Mouse (Mus musculus): ENCODE results near the gene Parp4. TPM values are rescaled to one million over a fixed set of nuclear protein-coding genes. Genes with fewer than 3 reads are reported as not detected.

The Parp4 gene
- polyA plus RNA-seq, 1 experiment, result 4.6 TPM

- Histone ChIP-seq H3ac (ENCODE audit: control insufficient read depth, insufficient read length, low read depth) (no peak overlapping the region), H3K79me3 (ENCODE audit: low read depth) (no peaks in the 10 kb centered on the region), H3K79me2 (ENCODE audit: control insufficient read depth, insufficient read depth) (no peaks in the 10 kb centered on the region), H3K4me3 (ENCODE audit: insufficient read depth, poor library complexity, severe bottlenecking) (no peak overlapping the region), H3K36me3 (ENCODE audit: control insufficient read depth, insufficient read depth) (peaks cover 26% of the 10 kb centered on the region), H3K27me3 (ENCODE audit: control insufficient read depth, insufficient read depth, insufficient read length) (no peaks in the 10 kb centered on the region)
- no peak for TF ChIP-seq CTCF (IDR thresholded peaks at IDR 0.05; ENCODE audit: control insufficient read depth, insufficient read depth, insufficient read length)
- TF ChIP-seq MAX (IDR thresholded peaks at IDR 0.05), result no peak
- TF ChIP-seq USF1 (IDR thresholded peaks at IDR 0.05; ENCODE audit: low read depth), result no peak
- TF ChIP-seq CEBPB (IDR thresholded peaks at IDR 0.05; ENCODE audit: low read depth), result no peak
- TF ChIP-seq FOSL1 (IDR thresholded peaks at IDR 0.05; ENCODE audit: insufficient read depth, low read length, poor library complexity, severe bottlenecking), result no peak
- TF ChIP-seq MYOG (IDR thresholded peaks at IDR 0.05; ENCODE audit: control insufficient read depth, extremely low read depth, insufficient read length), result no peak
- no peak for TF ChIP-seq MYOD1 (IDR thresholded peaks at IDR 0.05; ENCODE audit: control insufficient read depth, insufficient read length, low read depth)
These were observed 29.7 kb downstream of the Parp4 start for GRCm38 (mm10) chr14:56605136-56605535.

- Histone ChIP-seq H3K4me3 (ENCODE audit: insufficient read depth, poor library complexity, severe bottlenecking) (no peak overlapping the region), H3K79me3 (ENCODE audit: low read depth) (no peaks in the 10 kb centered on the region), H3K36me3 (ENCODE audit: control insufficient read depth, insufficient read depth) (peaks cover 51% of the 10 kb centered on the region), H3K79me2 (ENCODE audit: control insufficient read depth, insufficient read depth) (no peaks in the 10 kb centered on the region), H3ac (ENCODE audit: control insufficient read depth, insufficient read length, low read depth) (no peak overlapping the region), H3K27me3 (ENCODE audit: control insufficient read depth, insufficient read depth, insufficient read length) (no peaks in the 10 kb centered on the region)
- TF ChIP-seq MYOD1 (IDR thresholded peaks at IDR 0.05; ENCODE audit: control insufficient read depth, insufficient read length, low read depth) (no peak), USF1 (IDR thresholded peaks at IDR 0.05; ENCODE audit: low read depth) (no peak), CTCF (IDR thresholded peaks at IDR 0.05; ENCODE audit: control insufficient read depth, insufficient read depth, insufficient read length) (no peak), CEBPB (IDR thresholded peaks at IDR 0.05; ENCODE audit: low read depth) (no peak), FOSL1 (IDR thresholded peaks at IDR 0.05; ENCODE audit: insufficient read depth, low read length, poor library complexity, severe bottlenecking) (no peak), MYOG (IDR thresholded peaks at IDR 0.05; ENCODE audit: control insufficient read depth, extremely low read depth, insufficient read length) (no peak), MAX (IDR thresholded peaks at IDR 0.05) (no peak)
These were observed 37.8 kb downstream of the Parp4 start for GRCm38 (mm10) chr14:56613212-56613611.

GRCm38 (mm10) chr14:56617470-56617869 is 42.1 kb downstream of the Parp4 start:
- H3K4me3 ChIP-seq (ENCODE audit: insufficient read depth, poor library complexity, severe bottlenecking), result no peak overlapping the region
- peaks cover 23% of the 10 kb centered on the region for H3K36me3 ChIP-seq (ENCODE audit: control insufficient read depth, insufficient read depth)
- no peak for TF ChIP-seq MAX (IDR thresholded peaks at IDR 0.05)
- no peak for TF ChIP-seq CEBPB (IDR thresholded peaks at IDR 0.05; ENCODE audit: low read depth)
- no peak for TF ChIP-seq CTCF (IDR thresholded peaks at IDR 0.05; ENCODE audit: control insufficient read depth, insufficient read depth, insufficient read length)
- TF ChIP-seq USF1 (IDR thresholded peaks at IDR 0.05; ENCODE audit: low read depth), result no peak
- no peak for TF ChIP-seq FOSL1 (IDR thresholded peaks at IDR 0.05; ENCODE audit: insufficient read depth, low read length, poor library complexity, severe bottlenecking)
- no peak for TF ChIP-seq MYOG (IDR thresholded peaks at IDR 0.05; ENCODE audit: control insufficient read depth, extremely low read depth, insufficient read length)
- no peak for TF ChIP-seq MYOD1 (IDR thresholded peaks at IDR 0.05; ENCODE audit: control insufficient read depth, insufficient read length, low read depth)
- H3K79me2 ChIP-seq (ENCODE audit: control insufficient read depth, insufficient read depth), result no peaks in the 10 kb centered on the region
- H3K79me3 ChIP-seq (ENCODE audit: low read depth), result no peaks in the 10 kb centered on the region
- H3ac ChIP-seq (ENCODE audit: control insufficient read depth, insufficient read length, low read depth), result no peak overlapping the region
- no peaks in the 10 kb centered on the region for H3K27me3 ChIP-seq (ENCODE audit: control insufficient read depth, insufficient read depth, insufficient read length)

- Histone ChIP-seq H3K27me3 (ENCODE audit: control insufficient read depth, insufficient read depth, insufficient read length) (no peaks in the 10 kb centered on the region), H3K36me3 (ENCODE audit: control insufficient read depth, insufficient read depth) (peaks cover 28% of the 10 kb centered on the region), H3K79me2 (ENCODE audit: control insufficient read depth, insufficient read depth) (no peaks in the 10 kb centered on the region), H3ac (ENCODE audit: control insufficient read depth, insufficient read length, low read depth) (no peak overlapping the region), H3K79me3 (ENCODE audit: low read depth) (no peaks in the 10 kb centered on the region), H3K4me3 (ENCODE audit: insufficient read depth, poor library complexity, severe bottlenecking) (no peak overlapping the region)
- no peak for TF ChIP-seq CEBPB (IDR thresholded peaks at IDR 0.05; ENCODE audit: low read depth)
- no peak for TF ChIP-seq USF1 (IDR thresholded peaks at IDR 0.05; ENCODE audit: low read depth)
- no peak for TF ChIP-seq MYOG (IDR thresholded peaks at IDR 0.05; ENCODE audit: control insufficient read depth, extremely low read depth, insufficient read length)
- no peak for TF ChIP-seq CTCF (IDR thresholded peaks at IDR 0.05; ENCODE audit: control insufficient read depth, insufficient read depth, insufficient read length)
- no peak for TF ChIP-seq MYOD1 (IDR thresholded peaks at IDR 0.05; ENCODE audit: control insufficient read depth, insufficient read length, low read depth)
- TF ChIP-seq FOSL1 (IDR thresholded peaks at IDR 0.05; ENCODE audit: insufficient read depth, low read length, poor library complexity, severe bottlenecking), result no peak
- TF ChIP-seq MAX (IDR thresholded peaks at IDR 0.05), result no peak
These were observed 45.0 kb downstream of the Parp4 start for GRCm38 (mm10) chr14:56620425-56620824.

- Histone ChIP-seq H3ac (ENCODE audit: control insufficient read depth, insufficient read length, low read depth) (no peak overlapping the region), H3K4me3 (ENCODE audit: insufficient read depth, poor library complexity, severe bottlenecking) (no peak overlapping the region), H3K36me3 (ENCODE audit: control insufficient read depth, insufficient read depth) (peaks cover 15% of the 10 kb centered on the region), H3K79me2 (ENCODE audit: control insufficient read depth, insufficient read depth) (no peaks in the 10 kb centered on the region), H3K79me3 (ENCODE audit: low read depth) (no peaks in the 10 kb centered on the region), H3K27me3 (ENCODE audit: control insufficient read depth, insufficient read depth, insufficient read length) (no peaks in the 10 kb centered on the region)
- TF ChIP-seq MYOD1 (IDR thresholded peaks at IDR 0.05; ENCODE audit: control insufficient read depth, insufficient read length, low read depth) (no peak), MYOG (IDR thresholded peaks at IDR 0.05; ENCODE audit: control insufficient read depth, extremely low read depth, insufficient read length) (no peak)
These were observed 50.8 kb downstream of the Parp4 start for GRCm38 (mm10) chr14:56626202-56626601.

- Histone ChIP-seq H3K79me2 (ENCODE audit: control insufficient read depth, insufficient read depth) (no peaks in the 10 kb centered on the region), H3K27me3 (ENCODE audit: control insufficient read depth, insufficient read depth, insufficient read length) (no peaks in the 10 kb centered on the region), H3K79me3 (ENCODE audit: low read depth) (no peaks in the 10 kb centered on the region), H3ac (ENCODE audit: control insufficient read depth, insufficient read length, low read depth) (no peak overlapping the region), H3K36me3 (ENCODE audit: control insufficient read depth, insufficient read depth) (peaks cover 15% of the 10 kb centered on the region), H3K4me3 (ENCODE audit: insufficient read depth, poor library complexity, severe bottlenecking) (no peak overlapping the region)
- TF ChIP-seq USF1 (IDR thresholded peaks at IDR 0.05; ENCODE audit: low read depth) (no peak), CTCF (IDR thresholded peaks at IDR 0.05; ENCODE audit: control insufficient read depth, insufficient read depth, insufficient read length) (no peak), MAX (IDR thresholded peaks at IDR 0.05) (no peak), FOSL1 (IDR thresholded peaks at IDR 0.05; ENCODE audit: insufficient read depth, low read length, poor library complexity, severe bottlenecking) (no peak), CEBPB (IDR thresholded peaks at IDR 0.05; ENCODE audit: low read depth) (no peak), MYOG (IDR thresholded peaks at IDR 0.05; ENCODE audit: control insufficient read depth, extremely low read depth, insufficient read length) (no peak), MYOD1 (IDR thresholded peaks at IDR 0.05; ENCODE audit: control insufficient read depth, insufficient read length, low read depth) (no peak)
These were observed 52.9 kb downstream of the Parp4 start for GRCm38 (mm10) chr14:56628336-56628735.
